Mouse (Mus musculus) liver, embryonic 14.5 days (tissue): ENCODE results near the gene Gng7.

Source experiments
- CTCF ChIP-seq: IDR thresholded peaks from 2 replicates; pipeline ENCODE4 v1.5.1; 2016; ENCODE audit warnings: antibody characterized with exemption, low read depth, control low read depth
- EP300 ChIP-seq: IDR thresholded peaks from 2 replicates; pipeline ENCODE4 v1.6.1; 2016; ENCODE audit warnings: antibody characterized with exemption, low read depth

DNA sequence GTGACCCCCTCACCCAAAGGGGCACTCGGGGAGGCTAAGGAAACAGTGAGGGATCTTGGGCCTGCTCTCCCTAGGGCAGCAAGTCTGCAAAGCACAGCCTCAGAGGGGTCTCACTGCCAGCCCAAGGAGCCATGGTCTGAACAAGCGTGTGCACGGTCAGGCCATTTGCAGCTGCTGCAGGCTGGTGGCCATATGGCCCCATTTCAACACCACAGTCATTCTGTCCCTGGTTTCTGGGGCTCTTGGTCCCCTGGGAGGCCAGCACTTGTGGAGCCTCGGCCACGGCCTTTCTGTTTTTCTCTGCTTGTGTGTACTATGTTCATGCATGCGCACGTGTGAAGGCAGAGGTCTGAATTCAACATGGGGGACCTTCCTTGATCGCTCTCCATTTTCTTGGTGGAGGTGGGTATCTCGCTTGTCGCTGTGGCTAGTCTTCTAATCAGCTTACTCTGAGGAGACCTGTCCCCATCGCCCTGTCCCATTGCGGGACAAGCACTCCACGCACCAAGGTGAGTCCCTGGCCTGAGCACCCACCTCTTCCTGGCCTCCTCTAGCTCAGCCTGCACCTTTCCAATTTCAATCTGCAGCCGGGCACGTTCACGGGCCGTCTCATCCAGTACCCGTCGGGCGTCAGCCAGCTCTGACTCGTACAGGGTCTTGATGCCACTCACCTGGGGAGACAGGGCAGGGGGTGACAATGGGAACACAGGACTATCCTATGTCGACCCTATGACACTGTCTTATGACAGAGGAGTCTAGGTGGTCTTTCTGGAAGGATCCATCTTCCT, 105.2 kb downstream of the Gng7 start:
- TF ChIP-seq CTCF, result no peak
- no peak for TF ChIP-seq EP300
